Mouse (Mus musculus) G1E (cell line): ENCODE data around the gene Zfp710.

Experiments
- CTCF ChIP-seq: IDR thresholded peaks from 2 replicates; pipeline ENCODE4 v1.5.1; 2012; ENCODE audit warnings: low read depth, low read length, inconsistent platforms, mixed read lengths
- GATA1 ChIP-seq: IDR thresholded peaks from 2 replicates; pipeline ENCODE4 v1.6.1; 2012; ENCODE audit warnings: borderline replicate concordance, low read length, inconsistent platforms, mixed read lengths
- TAL1 ChIP-seq: conservative IDR thresholded peaks from 2 replicates; pipeline ENCODE4 v1.6.1; 2012; ENCODE audit warnings: low read depth, low read length, inconsistent platforms, mixed read lengths

- TF ChIP-seq GATA1 (no peak), CTCF (no peak), TAL1 (no peak)
Observed at GRCm38 (mm10) chr7:80035748-80036147, 11.1 kb downstream of the Zfp710 start.
